Mouse (Mus musculus) ovary, postnatal 14 days (tissue): Measurements from ENCODE around the gene Gm21915.

Experiments used
- DNase-seq: peaks from one replicate; pipeline ENCODE4 v3.0.0; 2022; ENCODE audit warnings: low spot score

Gene Gm21915

GRCm38 (mm10) chr9:40670313-40670712 lies at the start of gene Gm21915:
Gene Gm21915 (plus strand): TSS chr9:40670613.
- DNase-seq = no peak

GRCm38 (mm10) chr9:40622265-40622664 lies 48.1 kb upstream of the Gm21915 start:
- no peak for DNase-seq

- DNase-seq = no peak
These were observed 47.6 kb upstream of the Gm21915 start for GRCm38 (mm10) chr9:40622793-40623192.

- no peak for DNase-seq
These were observed 45.1 kb upstream of the Gm21915 start for GRCm38 (mm10) chr9:40625341-40625740.

- DNase-seq = no peak
These were observed 43.8 kb upstream of the Gm21915 start for GRCm38 (mm10) chr9:40626566-40626965.

GRCm38 (mm10) chr9:40627146-40627713 lies 43.2 kb upstream of the Gm21915 start:
- no peak for DNase-seq

- DNase-seq = peak; percentile 21
These were observed 42.0 kb upstream of the Gm21915 start for GRCm38 (mm10) chr9:40628130-40629069.

- no peak for DNase-seq
These were observed 41.0 kb upstream of the Gm21915 start for GRCm38 (mm10) chr9:40629441-40629840.

- no peak for DNase-seq
These were observed 39.3 kb upstream of the Gm21915 start for GRCm38 (mm10) chr9:40631101-40631500.

- no peak for DNase-seq
These were observed 38.9 kb upstream of the Gm21915 start for GRCm38 (mm10) chr9:40631505-40631904.

GRCm38 (mm10) chr9:40636054-40636453 lies 34.4 kb upstream of the Gm21915 start:
- DNase-seq = peak; percentile 66

- no peak for DNase-seq
These were observed 32.6 kb upstream of the Gm21915 start for GRCm38 (mm10) chr9:40637705-40638393.

GRCm38 (mm10) chr9:40638394-40639049 lies 31.9 kb upstream of the Gm21915 start:
- no peak for DNase-seq

- no peak for DNase-seq
These were observed 30.8 kb upstream of the Gm21915 start for GRCm38 (mm10) chr9:40639536-40640187.

GRCm38 (mm10) chr9:40641318-40641717 lies 29.1 kb upstream of the Gm21915 start:
- DNase-seq = no peak

GRCm38 (mm10) chr9:40642470-40643220 lies 27.8 kb upstream of the Gm21915 start:
- no peak for DNase-seq

GRCm38 (mm10) chr9:40649444-40649843 lies 21.0 kb upstream of the Gm21915 start:
- no peak for DNase-seq

- DNase-seq = no peak
These were observed 20.4 kb upstream of the Gm21915 start for GRCm38 (mm10) chr9:40649983-40650382.

- no peak for DNase-seq
These were observed 19.1 kb upstream of the Gm21915 start for GRCm38 (mm10) chr9:40651239-40651859.

- DNase-seq = no peak
These were observed 17.7 kb upstream of the Gm21915 start for GRCm38 (mm10) chr9:40652757-40653156.
